Mouse (Mus musculus): ENCODE measurements around the gene Lypd6. TPM values are rescaled to one million over a fixed set of nuclear protein-coding genes. Genes with fewer than 3 reads are reported as not detected.

The Lypd6 gene
- polyA plus RNA-seq, 1 experiment from 2014 or later: 8.8 TPM

DNA sequence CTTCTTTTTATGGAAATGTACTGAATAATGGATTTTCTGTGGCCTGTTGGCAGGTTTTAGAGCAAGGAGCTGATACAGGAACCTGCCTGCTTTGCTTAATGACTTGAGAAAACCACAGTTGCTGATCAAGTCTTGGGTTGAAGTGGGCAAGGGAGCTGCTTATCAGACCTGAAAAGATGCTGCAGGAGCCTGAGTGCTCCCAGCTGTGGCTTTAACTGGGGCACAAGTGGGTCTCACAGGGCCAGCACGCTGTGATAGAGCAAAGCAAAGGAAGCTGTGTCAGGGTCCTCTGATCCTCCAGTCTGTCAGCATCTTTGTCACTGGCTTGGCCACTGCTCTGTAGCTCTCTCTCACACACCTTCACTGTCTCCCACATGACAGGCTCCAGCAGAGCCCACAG is 45.4 kb downstream of the Lypd6 start:
- no peak overlapping the region for H3K4me3 ChIP-seq (ENCODE audit: low read depth, low read length)
- H3K4me1 ChIP-seq (ENCODE audit: control insufficient read depth, insufficient read depth, low read length): peaks cover 4% of the 10 kb centered on the region; the same call in 1 of the 2 replicates
- ATAC-seq (ENCODE audit: low read depth): no peak
- 57% methylated on average over 1 of the region's 1 CpGs for WGBS
- H3K9ac ChIP-seq (ENCODE audit: low read depth, low read length): no peak overlapping the region
- no peaks in the 10 kb centered on the region for H3K9me3 ChIP-seq (ENCODE audit: control insufficient read depth, low read length)
- no peak overlapping the region for H3K4me2 ChIP-seq (ENCODE audit: low read depth, low read length)
- no peaks in the 10 kb centered on the region for H3K36me3 ChIP-seq (ENCODE audit: control insufficient read depth, insufficient read depth, low read length)
- no peak for DNase-seq (ENCODE audit: low spot score)
- H3K27ac ChIP-seq (replicated peaks; ENCODE audit: low read depth, low read length): no peak overlapping the region
- H3K27me3 ChIP-seq (replicated peaks; ENCODE audit: control insufficient read depth, insufficient read depth, low read length): no peaks in the 10 kb centered on the region

- Histone ChIP-seq H3K27me3 (replicated peaks; ENCODE audit: control insufficient read depth, insufficient read depth, low read length) (no peaks in the 10 kb centered on the region), H3K9ac (ENCODE audit: low read depth, low read length) (no peak overlapping the region)
- WGBS: 86% methylated on average over 5 of the region's 5 CpGs
Measured at GRCm38 (mm10) chr2:50112427-50112826, 46.2 kb downstream of the Lypd6 start.

DNA sequence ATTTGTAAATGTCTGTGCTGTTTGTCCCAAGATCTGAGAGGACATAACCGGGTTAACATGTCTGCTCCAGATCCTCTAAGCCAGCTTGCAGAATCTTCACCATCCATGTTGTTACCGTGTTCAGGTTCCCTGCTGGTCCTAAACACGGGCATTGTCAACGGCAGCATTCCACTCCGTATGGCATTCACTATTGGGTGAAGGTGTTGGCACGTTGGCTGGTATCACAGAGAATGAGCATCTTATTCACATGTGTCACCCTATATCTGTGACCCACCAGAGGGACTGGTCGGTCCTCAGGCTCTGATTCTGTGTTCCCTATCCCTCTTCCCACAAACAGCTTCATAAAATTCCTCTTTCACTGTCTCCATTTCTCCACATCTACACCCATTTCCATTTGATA is 52.9 kb downstream of the Lypd6 start:
- no peak for DNase-seq (ENCODE audit: low spot score)
- no peaks in the 10 kb centered on the region for H3K27me3 ChIP-seq (replicated peaks; ENCODE audit: control insufficient read depth, insufficient read depth, low read length)
- H3K9ac ChIP-seq (ENCODE audit: low read depth, low read length): no peak overlapping the region
- peaks cover 9% of the 10 kb centered on the region; the same call in 1 of the 2 replicates for H3K4me1 ChIP-seq (ENCODE audit: control insufficient read depth, insufficient read depth, low read length)
- H3K36me3 ChIP-seq (ENCODE audit: control insufficient read depth, insufficient read depth, low read length): no peaks in the 10 kb centered on the region
- no peak overlapping the region for H3K4me3 ChIP-seq (ENCODE audit: low read depth, low read length)
- H3K27ac ChIP-seq (replicated peaks; ENCODE audit: low read depth, low read length): no peak overlapping the region
- no peak for ATAC-seq (ENCODE audit: low read depth)
- WGBS: 94% methylated on average over 7 of the region's 7 CpGs
- H3K4me2 ChIP-seq (ENCODE audit: low read depth, low read length): no peak overlapping the region
- no peaks in the 10 kb centered on the region for H3K9me3 ChIP-seq (ENCODE audit: control insufficient read depth, low read length)

More at GRCm38 (mm10) chr2:50112427-50112826, 46.2 kb downstream of the Lypd6 start:
- no peaks in the 10 kb centered on the region for H3K36me3 ChIP-seq (ENCODE audit: control insufficient read depth, insufficient read depth, low read length)
- H3K9me3 ChIP-seq (ENCODE audit: control insufficient read depth, low read length): no peaks in the 10 kb centered on the region
- no peak overlapping the region for H3K4me3 ChIP-seq (ENCODE audit: low read depth, low read length)
- DNase-seq (ENCODE audit: low spot score) (no peak), ATAC-seq (ENCODE audit: low read depth) (no peak)
- no peak overlapping the region for H3K27ac ChIP-seq (replicated peaks; ENCODE audit: low read depth, low read length)
- H3K4me2 ChIP-seq (ENCODE audit: low read depth, low read length): no peak overlapping the region
- H3K4me1 ChIP-seq (ENCODE audit: control insufficient read depth, insufficient read depth, low read length): peaks cover 4% of the 10 kb centered on the region

DNA sequence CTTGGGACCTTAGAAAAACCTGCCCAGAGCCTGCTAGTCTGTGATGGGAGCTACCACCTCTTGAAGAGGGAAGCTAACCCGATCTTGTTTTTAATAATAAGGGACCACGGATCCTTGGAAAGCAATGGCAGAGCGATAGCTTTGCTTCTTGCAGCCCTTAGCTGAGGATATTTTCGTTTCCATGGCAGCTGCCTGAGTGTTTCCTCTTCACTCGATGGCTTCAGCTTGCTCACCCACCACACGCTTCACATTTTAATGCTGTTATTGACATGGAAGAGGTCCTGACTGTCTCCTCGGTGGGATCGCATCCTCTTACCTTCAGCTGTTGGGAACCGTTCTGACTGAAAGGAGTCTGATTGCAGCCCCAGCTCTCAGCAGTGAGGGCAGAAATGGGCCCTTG is 54.6 kb downstream of the Lypd6 start:
- Histone ChIP-seq H3K9me3 (ENCODE audit: control insufficient read depth, low read length) (no peaks in the 10 kb centered on the region), H3K36me3 (ENCODE audit: control insufficient read depth, insufficient read depth, low read length) (no peaks in the 10 kb centered on the region), H3K27ac (replicated peaks; ENCODE audit: low read depth, low read length) (no peak overlapping the region), H3K4me3 (ENCODE audit: low read depth, low read length) (no peak overlapping the region), H3K4me2 (ENCODE audit: low read depth, low read length) (no peak overlapping the region), H3K27me3 (replicated peaks; ENCODE audit: control insufficient read depth, insufficient read depth, low read length) (no peaks in the 10 kb centered on the region), H3K4me1 (ENCODE audit: control insufficient read depth, insufficient read depth, low read length) (peaks cover 18% of the 10 kb centered on the region; the same call in 1 of the 2 replicates), H3K9ac (ENCODE audit: low read depth, low read length) (no peak overlapping the region)
- ATAC-seq (ENCODE audit: low read depth) (no peak), DNase-seq (ENCODE audit: low spot score) (no peak)
- 77% methylated on average over 9 of the region's 9 CpGs for WGBS

- no peaks in the 10 kb centered on the region for H3K36me3 ChIP-seq (ENCODE audit: control insufficient read depth, insufficient read depth, low read length)
- DNase-seq (ENCODE audit: low spot score) (peak; percentile 72), ATAC-seq (ENCODE audit: low read depth) (no peak)
- H3K9me3 ChIP-seq (ENCODE audit: control insufficient read depth, low read length): no peaks in the 10 kb centered on the region
- WGBS: 30% methylated on average over 5 of the region's 5 CpGs
- no peak overlapping the region for H3K9ac ChIP-seq (ENCODE audit: low read depth, low read length)
- no peak overlapping the region for H3K4me2 ChIP-seq (ENCODE audit: low read depth, low read length)
- peaks cover 18% of the 10 kb centered on the region for H3K4me1 ChIP-seq (ENCODE audit: control insufficient read depth, insufficient read depth, low read length)
- no peak overlapping the region for H3K4me3 ChIP-seq (ENCODE audit: low read depth, low read length)
- H3K27me3 ChIP-seq (replicated peaks; ENCODE audit: control insufficient read depth, insufficient read depth, low read length): no peaks in the 10 kb centered on the region
- H3K27ac ChIP-seq (replicated peaks; ENCODE audit: low read depth, low read length): peak overlapping the region; percentile 40; the same call in 1 of the 2 replicates
Measured at GRCm38 (mm10) chr2:50123376-50123775, 57.1 kb downstream of the Lypd6 start.

GRCm38 (mm10) chr2:50127513-50128175 is 61.4 kb downstream of the Lypd6 start:
- Histone ChIP-seq H3K27ac (replicated peaks; ENCODE audit: low read depth, low read length) (no peak overlapping the region), H3K9ac (ENCODE audit: low read depth, low read length) (no peak overlapping the region), H3K9me3 (ENCODE audit: control insufficient read depth, low read length) (no peaks in the 10 kb centered on the region), H3K36me3 (ENCODE audit: control insufficient read depth, insufficient read depth, low read length) (no peaks in the 10 kb centered on the region), H3K4me1 (ENCODE audit: control insufficient read depth, insufficient read depth, low read length) (peaks cover 15% of the 10 kb centered on the region; the same call in 1 of the 2 replicates), H3K4me2 (ENCODE audit: low read depth, low read length) (no peak overlapping the region), H3K4me3 (ENCODE audit: low read depth, low read length) (no peak overlapping the region), H3K27me3 (replicated peaks; ENCODE audit: control insufficient read depth, insufficient read depth, low read length) (no peaks in the 10 kb centered on the region)
- DNase-seq (ENCODE audit: low spot score) (no peak), ATAC-seq (ENCODE audit: low read depth) (no peak)
- WGBS: 77% methylated on average over 9 of the region's 9 CpGs

DNA sequence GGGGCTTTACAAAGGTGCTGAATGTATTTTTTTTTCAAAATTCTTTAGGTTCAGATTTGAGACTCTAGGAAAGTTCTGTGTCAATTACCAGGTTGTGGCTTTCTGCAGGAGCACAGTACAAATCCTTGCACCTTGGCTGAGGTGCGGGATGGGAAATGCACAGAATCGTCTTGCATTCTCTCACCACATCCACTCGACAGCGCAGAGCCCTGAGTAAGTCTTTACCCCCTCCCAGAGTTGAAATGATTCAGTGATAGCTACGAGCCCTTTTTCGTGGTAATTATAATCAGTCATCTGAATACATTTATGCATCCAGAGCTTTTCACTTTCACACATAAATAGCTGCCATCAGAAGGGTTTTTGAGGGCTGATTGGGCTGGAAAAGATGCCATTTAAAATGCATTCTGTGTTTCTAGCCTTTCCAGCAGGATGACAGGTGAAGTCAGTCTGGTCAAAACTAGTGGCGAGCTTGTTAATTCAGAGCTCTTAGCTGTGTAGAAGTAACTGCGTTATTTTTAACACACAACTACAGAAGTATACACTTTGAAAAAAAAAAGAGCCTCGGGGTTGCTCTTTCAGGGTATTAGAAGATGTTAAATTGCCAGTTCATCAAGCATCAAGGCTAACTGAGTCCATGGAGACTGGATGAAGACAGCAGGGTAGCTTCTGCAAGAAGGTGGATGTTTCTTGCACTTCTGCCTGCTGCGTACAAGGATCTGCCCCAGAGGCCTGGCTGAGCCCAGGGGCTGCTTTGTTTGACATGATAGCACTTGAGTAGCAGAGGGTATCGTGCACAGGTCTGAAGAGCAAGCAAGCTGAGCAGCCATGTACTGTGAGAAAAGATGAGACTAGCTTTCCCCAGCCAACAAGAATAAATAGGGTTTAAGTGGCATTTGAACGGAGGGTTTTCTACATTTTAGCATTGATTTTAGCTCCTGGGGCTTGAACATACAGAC is 62.4 kb downstream of the Lypd6 start:
- peaks cover 10% of the 10 kb centered on the region; the same call in 1 of the 2 replicates for H3K4me1 ChIP-seq (ENCODE audit: control insufficient read depth, insufficient read depth, low read length)
- ATAC-seq (ENCODE audit: low read depth) (no peak), DNase-seq (ENCODE audit: low spot score) (no peak)
- peaks cover 4% of the 10 kb centered on the region; the same call in 1 of the 2 replicates for H3K9me3 ChIP-seq (ENCODE audit: control insufficient read depth, low read length)
- 63% methylated on average over 12 of the region's 12 CpGs for WGBS
- no peak overlapping the region for H3K27ac ChIP-seq (replicated peaks; ENCODE audit: low read depth, low read length)
- H3K36me3 ChIP-seq (ENCODE audit: control insufficient read depth, insufficient read depth, low read length): no peaks in the 10 kb centered on the region
- H3K27me3 ChIP-seq (replicated peaks; ENCODE audit: control insufficient read depth, insufficient read depth, low read length): no peaks in the 10 kb centered on the region
- H3K4me2 ChIP-seq (ENCODE audit: low read depth, low read length): no peak overlapping the region
- no peak overlapping the region for H3K9ac ChIP-seq (ENCODE audit: low read depth, low read length)
- no peak overlapping the region for H3K4me3 ChIP-seq (ENCODE audit: low read depth, low read length)

GRCm38 (mm10) chr2:50130674-50131073 is 64.4 kb downstream of the Lypd6 start:
- DNase-seq (ENCODE audit: low spot score) (no peak), ATAC-seq (ENCODE audit: low read depth) (no peak)
- no peak overlapping the region for H3K4me3 ChIP-seq (ENCODE audit: low read depth, low read length)
- no peak overlapping the region for H3K9ac ChIP-seq (ENCODE audit: low read depth, low read length)
- H3K27ac ChIP-seq (replicated peaks; ENCODE audit: low read depth, low read length): no peak overlapping the region
- no peaks in the 10 kb centered on the region for H3K36me3 ChIP-seq (ENCODE audit: control insufficient read depth, insufficient read depth, low read length)
- no peaks in the 10 kb centered on the region; the same call in 1 of the 2 replicates for H3K4me1 ChIP-seq (ENCODE audit: control insufficient read depth, insufficient read depth, low read length)
- no peaks in the 10 kb centered on the region for H3K27me3 ChIP-seq (replicated peaks; ENCODE audit: control insufficient read depth, insufficient read depth, low read length)
- H3K9me3 ChIP-seq (ENCODE audit: control insufficient read depth, low read length): peaks cover 7% of the 10 kb centered on the region; the same call in 1 of the 2 replicates
- no peak overlapping the region for H3K4me2 ChIP-seq (ENCODE audit: low read depth, low read length)
- 73% methylated on average over 3 of the region's 3 CpGs for WGBS
